Mouse (Mus musculus): ENCODE data around the gene Rmi2.
A peak's percentile ranks its signal among the peaks of the same experiment; 100 is the strongest.

The Rmi2 gene

GRCm38 (mm10) chr16:10866841-10867240 is 32.0 kb downstream of the Rmi2 start:
- peak; percentile 69 for DNase-seq (ENCODE audit: low read depth, low spot score)

- no peak for DNase-seq (ENCODE audit: low read depth, low spot score)
Observed at GRCm38 (mm10) chr16:10867501-10867900, 32.6 kb downstream of the Rmi2 start.

GRCm38 (mm10) chr16:10867904-10868440 is 33.1 kb downstream of the Rmi2 start:
- no peak for DNase-seq (ENCODE audit: low read depth, low spot score)

GRCm38 (mm10) chr16:10870969-10871368 is 36.1 kb downstream of the Rmi2 start:
- no peak for DNase-seq (ENCODE audit: low read depth, low spot score)

GRCm38 (mm10) chr16:10872825-10873360 is 38.0 kb downstream of the Rmi2 start:
- DNase-seq (ENCODE audit: low read depth, low spot score): no peak

- DNase-seq (ENCODE audit: low read depth, low spot score): peak; percentile 70
Observed at GRCm38 (mm10) chr16:10873654-10874053, 38.8 kb downstream of the Rmi2 start.

- no peak for DNase-seq (ENCODE audit: low read depth, low spot score)
Observed at GRCm38 (mm10) chr16:10878227-10878626, 43.4 kb downstream of the Rmi2 start.

- no peak for DNase-seq (ENCODE audit: low read depth, low spot score)
Observed at GRCm38 (mm10) chr16:10879467-10879866, 44.6 kb downstream of the Rmi2 start.

GRCm38 (mm10) chr16:10881231-10881962 is 46.5 kb downstream of the Rmi2 start:
- no peak for DNase-seq (ENCODE audit: low read depth, low spot score)

GRCm38 (mm10) chr16:10887436-10887835 is 52.6 kb downstream of the Rmi2 start:
- no peak for DNase-seq (ENCODE audit: low read depth, low spot score)

GRCm38 (mm10) chr16:10890363-10890762 is 55.5 kb downstream of the Rmi2 start:
- DNase-seq (ENCODE audit: low read depth, low spot score): no peak

GRCm38 (mm10) chr16:10893161-10893560 is 58.3 kb downstream of the Rmi2 start:
- DNase-seq (ENCODE audit: low read depth, low spot score): no peak

GRCm38 (mm10) chr16:10895906-10896305 is 61.0 kb downstream of the Rmi2 start:
- no peak for DNase-seq (ENCODE audit: low read depth, low spot score)

- no peak for DNase-seq (ENCODE audit: low read depth, low spot score)
Observed at GRCm38 (mm10) chr16:10897372-10897771, 62.5 kb downstream of the Rmi2 start.

GRCm38 (mm10) chr16:10900736-10901135 is 65.9 kb downstream of the Rmi2 start:
- no peak for DNase-seq (ENCODE audit: low read depth, low spot score)

GRCm38 (mm10) chr16:10901956-10902355 is 67.1 kb downstream of the Rmi2 start:
- DNase-seq (ENCODE audit: low read depth, low spot score): no peak

GRCm38 (mm10) chr16:10902849-10903248 is 68.0 kb downstream of the Rmi2 start:
- DNase-seq (ENCODE audit: low read depth, low spot score): no peak

- no peak for DNase-seq (ENCODE audit: low read depth, low spot score)
Observed at GRCm38 (mm10) chr16:10905661-10906113, 70.8 kb downstream of the Rmi2 start.

GRCm38 (mm10) chr16:10910541-10910940 is 75.7 kb downstream of the Rmi2 start:
- no peak for DNase-seq (ENCODE audit: low read depth, low spot score)

GRCm38 (mm10) chr16:10911061-10911460 is 76.2 kb downstream of the Rmi2 start:
- no peak for DNase-seq (ENCODE audit: low read depth, low spot score)

- DNase-seq (ENCODE audit: low read depth, low spot score): no peak
Observed at GRCm38 (mm10) chr16:10915066-10915465, 80.2 kb downstream of the Rmi2 start.

- DNase-seq (ENCODE audit: low read depth, low spot score): no peak
Observed at GRCm38 (mm10) chr16:10916271-10916670, 81.4 kb downstream of the Rmi2 start.

GRCm38 (mm10) chr16:10919856-10920255 is 85.0 kb downstream of the Rmi2 start:
- DNase-seq (ENCODE audit: low read depth, low spot score): no peak

Data from skeletal muscle tissue, adult 2 months (tissue).